Mouse (Mus musculus) telencephalon, adult 2 months (tissue): Measurements from ENCODE around the gene Fam174b.

Experiments used
- DNase-seq: peaks from one replicate; pipeline ENCODE4 v3.0.0-alpha.2; 2011; ENCODE audit warnings: low read depth, low spot score

Fam174b gene

DNA sequence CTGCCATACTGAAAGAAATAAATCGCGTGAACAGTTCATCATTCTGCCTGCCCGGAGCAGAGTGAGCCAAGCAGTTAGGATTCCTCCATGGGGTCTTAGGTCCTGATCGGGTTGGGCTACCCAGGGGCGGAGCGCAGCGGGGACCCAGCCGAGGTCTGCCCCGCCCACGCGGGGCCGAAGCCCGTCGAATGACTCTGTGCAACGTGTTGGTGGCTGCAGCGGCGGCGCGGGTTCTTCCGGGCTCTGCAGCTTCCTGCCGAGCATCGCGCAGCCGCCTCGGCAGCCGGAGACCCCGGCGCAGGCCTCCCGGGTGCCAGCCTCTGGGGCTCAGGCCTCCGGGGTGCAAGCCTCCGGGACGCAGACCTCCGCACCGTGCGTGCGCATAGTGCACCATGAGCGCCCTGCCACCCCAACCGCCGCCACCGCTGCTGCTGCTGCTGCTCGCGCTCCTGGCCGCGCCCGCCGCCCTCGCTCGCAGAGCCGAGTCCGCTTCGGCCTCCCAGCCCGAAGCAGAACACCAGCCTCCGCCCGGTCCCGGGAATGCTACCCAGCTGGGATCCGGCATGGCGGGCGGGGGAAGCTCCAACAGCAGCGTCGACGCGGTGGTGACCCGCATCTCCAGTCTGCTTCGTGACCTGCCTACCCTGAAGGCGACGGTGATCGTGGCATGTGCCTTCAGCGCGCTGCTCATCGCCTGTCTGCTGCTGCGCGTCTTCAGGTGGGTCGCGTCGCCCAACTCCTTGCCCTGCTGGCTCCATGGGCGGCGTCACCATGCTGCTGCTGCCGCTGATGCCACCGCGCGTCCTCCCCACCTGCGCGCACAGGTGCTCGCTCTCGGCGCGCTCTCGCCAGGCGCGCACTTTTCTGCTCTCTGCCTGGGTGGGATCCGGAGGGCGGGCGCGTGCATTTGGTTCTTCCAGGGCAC is at the start of gene Fam174b:
Gene Fam174b, plus strand, starts transcription at position 192 of the 925 bp plus-strand sequence.
- DNase-seq = no peak

DNA sequence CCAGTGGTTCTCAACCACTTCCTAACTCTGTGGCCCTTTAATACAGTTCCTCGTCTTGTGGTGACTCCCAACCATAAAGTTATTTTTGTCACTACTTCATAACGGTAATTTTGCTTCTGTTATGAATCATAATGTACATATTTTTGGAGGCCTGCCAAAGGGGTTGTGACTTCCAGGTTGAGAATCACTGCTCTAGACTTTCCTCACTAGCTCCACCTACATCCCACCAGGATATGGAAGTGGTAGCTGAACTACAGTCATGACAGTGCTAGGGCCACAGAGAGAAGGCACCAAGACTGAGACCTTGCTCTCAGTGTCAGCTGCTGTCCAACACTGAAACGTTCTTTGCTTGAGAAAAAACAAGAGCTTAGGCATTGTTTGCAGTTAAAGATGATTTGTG is 43.0 kb upstream of the Fam174b start:
- no peak for DNase-seq

DNA sequence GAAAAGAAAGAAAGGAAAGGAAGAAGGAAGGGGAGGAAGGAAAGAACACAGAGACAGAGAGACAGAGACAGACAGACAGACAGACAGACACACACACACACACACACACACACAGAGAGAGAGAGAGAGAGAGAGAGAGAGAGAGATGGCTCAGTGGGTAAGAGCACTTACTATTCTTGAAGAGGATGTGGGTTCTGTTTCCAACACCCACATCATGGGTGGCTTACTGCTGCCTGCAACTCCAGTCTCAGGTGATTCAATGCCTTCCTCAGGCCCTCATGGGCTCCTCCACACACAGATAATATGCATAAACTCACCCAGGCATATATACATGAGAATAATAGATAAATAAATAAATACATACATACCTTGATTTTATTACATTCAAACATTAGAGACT is 35.8 kb upstream of the Fam174b start:
- DNase-seq = no peak

DNA sequence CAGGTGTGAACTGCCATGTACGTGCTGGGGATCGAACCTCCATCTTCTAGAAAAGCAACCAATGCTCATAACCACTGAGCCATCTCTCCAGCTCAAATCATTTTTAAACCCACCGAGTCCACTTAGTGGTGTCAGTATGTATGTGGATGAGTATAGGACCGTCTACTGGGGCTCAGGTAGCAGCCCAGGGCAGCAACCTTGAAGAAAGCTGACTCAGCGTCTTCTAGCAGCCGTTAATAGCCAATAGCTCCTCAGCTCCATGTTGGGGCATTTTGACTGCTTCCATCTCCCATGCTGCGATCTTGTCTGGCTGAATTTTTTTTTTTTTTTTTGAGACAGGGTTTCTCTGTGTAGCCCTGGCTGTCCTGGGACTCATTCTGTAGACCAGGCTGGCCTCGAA is 26.6 kb upstream of the Fam174b start:
- DNase-seq = no peak

DNA sequence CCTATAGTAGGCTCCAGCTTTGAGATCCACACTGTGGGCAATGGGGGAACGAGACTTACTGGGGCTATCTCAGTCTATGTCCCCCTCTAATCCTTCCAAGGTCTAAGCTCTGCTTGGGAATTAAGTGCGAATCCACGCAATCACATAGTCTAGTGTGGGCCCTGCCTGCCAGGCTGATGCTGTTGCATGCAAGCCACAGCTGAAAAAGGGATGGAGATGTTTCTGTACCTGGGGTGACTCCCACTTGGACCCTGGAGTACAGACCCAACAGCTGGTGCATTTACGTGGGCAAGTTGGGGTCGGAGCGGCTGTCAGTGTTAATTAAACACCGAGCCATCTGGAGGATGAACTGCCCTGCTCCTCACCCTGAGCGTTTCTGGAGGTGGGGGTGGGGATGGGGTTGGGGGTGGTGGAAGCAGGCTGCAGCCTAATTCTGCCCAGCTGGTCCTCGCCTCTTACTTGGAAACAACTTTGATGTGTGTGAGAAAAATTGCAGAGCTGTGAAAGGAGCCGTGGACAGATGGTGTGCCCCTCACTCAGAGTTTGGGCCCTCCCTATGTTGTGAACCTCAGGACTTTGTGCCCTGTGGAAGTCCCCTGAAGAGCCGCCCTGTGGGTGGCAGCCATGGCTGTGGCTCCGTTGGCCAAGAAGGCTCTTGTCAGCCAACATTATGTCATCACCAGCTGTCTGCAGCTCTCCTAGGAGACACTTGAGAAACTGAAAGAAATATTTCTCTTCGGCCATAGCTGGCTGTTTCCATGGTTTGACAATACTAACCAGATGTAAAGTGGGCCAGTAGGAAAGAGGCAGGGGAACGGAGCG is 24.0 kb upstream of the Fam174b start:
- DNase-seq = no peak

DNA sequence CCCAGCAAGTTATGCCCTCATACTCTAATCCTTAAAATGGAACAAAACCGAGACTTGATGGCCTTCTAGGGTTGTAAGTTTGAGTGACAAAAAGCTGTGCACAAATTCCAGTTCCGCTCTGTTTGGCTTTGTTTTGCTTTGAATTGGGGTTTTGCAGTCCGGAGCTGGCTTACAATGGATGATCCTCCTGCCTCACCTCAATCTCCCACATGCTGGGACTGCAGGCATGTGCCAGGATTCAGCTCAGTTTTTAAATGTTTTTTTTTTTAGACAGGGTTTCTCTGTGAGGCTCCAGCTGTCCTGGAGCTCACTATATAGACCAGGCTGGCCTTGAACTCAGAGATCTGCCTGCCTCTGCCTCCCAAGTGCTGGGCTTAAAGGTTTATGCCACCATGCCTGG is 23.3 kb upstream of the Fam174b start:
- no peak for DNase-seq

DNA sequence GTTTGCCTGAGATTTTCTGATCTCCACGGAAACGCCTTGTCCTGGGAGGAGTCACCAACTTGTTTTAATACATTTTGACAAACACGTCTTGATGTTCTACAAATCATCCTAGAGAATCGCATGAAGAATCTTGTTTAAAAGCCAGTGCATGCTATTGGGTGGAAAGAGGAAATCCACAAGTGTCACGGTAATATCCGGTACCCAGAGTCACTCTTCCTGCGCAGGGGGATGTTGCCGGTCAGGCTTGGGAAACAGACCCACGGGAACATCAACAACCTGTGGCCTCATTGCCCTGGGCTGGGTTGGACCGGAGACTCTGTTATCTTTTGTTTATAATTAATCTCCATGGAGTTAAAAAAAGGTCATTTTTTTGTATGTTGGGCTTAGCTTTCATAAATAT is 22.1 kb upstream of the Fam174b start:
- no peak for DNase-seq

DNA sequence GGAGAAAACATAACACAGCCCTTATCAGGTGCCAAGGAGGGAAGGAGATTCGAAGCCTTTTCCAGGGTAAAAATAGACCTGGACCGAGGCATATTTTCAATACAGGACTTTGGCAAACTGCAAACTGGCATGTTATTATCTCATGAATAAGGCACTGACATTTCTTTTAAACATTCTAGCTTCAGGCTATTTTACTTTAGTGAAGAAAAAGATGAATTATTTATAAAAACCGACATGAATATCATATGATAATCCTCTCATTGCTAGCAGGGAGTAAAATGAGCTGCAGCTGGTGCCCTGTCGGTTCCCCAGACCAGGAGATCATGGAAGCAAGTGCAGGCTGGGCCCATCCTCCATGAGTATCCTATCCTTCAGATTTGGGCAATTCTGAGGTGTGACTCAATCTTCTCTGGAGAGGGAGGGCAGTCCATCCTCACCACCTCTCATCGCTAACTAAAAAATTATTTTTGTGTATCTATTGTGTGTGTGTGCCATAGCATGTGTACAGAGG is 21.6 kb upstream of the Fam174b start:
- no peak for DNase-seq

DNA sequence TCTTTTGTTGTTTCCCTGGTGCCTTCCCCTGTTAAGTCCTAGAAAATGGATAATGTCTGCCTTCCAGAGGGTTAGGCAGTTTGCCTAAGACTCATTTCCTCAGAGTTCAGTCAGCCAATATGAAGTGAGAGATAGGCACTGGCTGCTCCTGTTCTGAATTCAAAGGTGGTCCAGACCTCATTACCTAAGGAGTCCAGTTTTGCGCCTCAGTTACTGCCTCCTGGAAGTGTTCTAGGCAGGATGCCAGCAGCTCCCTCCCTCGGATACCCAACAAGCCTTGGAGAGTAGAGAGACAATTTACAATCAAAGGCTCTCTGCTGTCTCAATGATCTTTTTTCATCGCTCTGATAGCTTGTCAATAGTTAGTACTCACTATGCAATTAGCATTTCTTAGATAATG is 19.1 kb upstream of the Fam174b start:
- no peak for DNase-seq

DNA sequence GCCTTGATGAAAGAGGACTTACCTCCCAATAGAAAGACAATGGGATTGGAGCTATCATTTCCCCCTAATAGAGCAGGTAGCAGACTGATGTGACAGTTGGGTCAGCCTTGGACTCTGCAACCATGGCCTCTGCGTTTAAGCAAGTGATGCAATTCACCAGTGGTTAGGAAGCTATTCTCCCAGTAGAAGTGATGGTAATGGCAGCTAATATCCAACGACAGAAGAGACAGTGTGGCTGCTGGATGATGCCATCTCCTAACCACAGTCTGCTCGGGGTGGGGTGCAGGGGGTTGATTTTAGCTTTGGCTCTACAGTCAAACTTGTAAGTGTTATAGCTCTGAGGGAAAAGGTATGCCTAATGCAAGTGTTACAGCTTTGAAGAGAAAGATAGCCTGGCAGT is 18.3 kb upstream of the Fam174b start:
- DNase-seq = no peak

DNA sequence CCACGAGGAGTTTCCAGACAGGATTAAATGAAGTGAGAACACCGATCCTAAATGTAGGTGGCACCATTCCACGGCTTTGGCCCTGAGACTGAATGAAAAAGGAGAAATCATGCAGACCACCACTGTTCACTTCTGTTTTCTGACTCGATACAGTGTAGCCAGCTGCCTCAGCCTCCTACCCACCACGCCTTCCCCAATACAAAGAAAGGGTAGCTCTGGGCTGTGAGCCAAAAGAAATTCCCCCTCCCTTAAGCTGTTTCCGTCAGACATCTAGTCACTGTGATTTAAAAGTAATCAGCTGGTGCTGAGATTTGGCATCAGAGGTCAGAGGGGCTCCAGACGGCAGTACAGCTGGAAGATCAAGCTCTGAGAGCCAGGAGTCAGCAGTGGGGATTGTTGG is 10.2 kb upstream of the Fam174b start:
- no peak for DNase-seq

DNA sequence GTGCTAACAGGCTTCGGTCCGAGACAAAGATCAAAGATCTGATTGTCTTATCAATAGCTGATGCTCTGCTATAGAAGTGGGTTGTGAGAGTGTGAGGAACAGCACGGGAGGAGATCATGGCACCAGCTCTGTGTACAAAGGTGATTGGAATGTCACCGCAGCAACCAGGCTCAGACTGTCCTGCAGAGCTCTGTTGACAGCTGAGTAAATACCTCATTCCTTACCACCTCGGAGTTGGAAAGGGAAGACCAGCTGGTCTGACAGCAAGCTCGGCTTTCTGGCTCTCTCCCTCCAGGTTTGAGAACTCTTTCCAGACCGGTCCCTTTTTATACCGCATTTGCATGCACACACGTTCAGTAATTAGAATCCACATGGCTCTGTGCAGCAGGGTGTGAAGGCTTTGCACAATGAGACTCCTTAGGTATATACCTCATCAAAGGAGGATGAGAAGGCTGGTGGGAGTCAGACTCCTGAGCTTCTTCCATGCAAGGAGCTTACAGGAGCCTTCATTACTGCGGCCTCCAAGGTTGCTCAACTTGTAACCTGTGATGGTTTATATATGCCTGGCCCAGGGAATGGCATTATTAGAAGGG is 9.6 kb upstream of the Fam174b start:
- DNase-seq = no peak

DNA sequence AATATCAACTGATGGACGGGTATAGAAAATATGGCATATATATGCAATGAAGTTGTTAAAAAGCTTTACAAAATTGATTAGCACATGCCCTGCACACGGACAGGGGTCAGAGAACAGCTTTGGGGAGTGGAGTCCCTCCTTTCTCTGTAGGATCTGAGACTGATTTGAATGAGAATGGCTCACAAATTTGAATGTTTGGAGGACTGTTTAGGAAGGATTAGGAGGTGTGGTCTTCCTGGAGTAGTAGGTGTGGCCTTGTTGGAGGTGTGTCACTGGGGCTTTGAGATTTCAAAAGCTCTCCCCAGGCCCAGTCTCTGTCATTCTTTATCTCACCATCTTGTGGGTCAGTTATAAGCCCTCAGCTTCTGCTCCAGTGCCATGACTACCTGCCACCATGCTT is 4.1 kb upstream of the Fam174b start:
- no peak for DNase-seq

DNA sequence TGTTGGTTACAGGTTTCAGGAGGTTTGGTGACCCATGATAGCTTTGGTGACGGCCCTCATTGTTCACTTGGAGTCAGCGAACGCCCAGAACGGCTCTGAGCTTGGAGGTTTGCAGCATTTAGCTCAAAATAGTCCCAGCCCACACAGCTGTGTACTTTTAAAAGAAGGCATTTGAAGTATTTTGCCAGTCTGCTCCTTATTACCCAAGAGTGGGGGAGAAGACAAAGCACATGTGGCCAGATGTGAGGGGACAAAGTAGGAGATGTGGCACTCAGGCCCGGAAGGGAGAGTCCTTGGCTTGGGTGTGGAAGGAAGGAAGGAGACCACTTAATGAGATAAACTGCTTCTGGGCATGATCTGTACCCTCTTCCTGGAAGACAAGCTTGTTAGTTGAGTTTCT is 1.3 kb downstream of the Fam174b start:
- no peak for DNase-seq

DNA sequence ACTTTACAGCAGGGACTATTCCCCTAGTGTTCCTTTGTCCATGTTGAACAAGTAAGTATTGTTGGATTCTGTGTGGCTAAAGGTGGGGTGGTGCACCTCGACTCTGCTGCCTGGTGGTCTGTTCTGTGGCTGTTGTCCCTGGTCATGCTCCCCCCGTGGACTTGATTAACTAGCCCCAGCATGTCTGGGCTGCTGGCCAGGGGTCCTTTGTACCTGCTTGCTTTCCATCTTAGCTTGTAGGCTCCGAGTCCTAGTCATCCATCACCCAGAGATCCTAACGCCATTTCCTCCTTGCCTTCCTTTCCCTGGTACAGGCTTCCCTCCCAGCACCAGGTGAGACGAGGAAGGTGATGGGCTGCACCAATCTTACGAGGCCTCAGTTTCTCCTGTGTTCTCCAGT is 1.7 kb downstream of the Fam174b start:
- no peak for DNase-seq

DNA sequence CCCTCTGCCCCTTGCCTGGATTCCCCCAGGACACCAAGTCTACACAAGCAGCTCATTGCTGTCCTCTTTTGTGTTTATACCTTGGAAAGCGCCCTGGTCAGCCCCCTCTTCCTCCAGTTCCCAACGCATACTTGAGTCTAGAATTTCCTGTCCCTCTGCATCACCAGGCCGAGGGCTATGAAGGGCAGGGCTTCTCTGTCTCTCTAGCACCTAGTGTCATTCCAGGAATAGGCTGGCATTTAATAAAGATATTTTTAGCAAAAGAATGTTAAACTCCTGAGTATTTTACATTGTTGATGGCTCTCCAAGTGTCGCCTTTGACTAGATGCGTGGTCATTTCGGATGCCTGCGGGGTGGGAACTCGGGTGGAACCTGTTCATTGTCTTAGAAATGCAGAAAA is 3.0 kb downstream of the Fam174b start:
- no peak for DNase-seq

DNA sequence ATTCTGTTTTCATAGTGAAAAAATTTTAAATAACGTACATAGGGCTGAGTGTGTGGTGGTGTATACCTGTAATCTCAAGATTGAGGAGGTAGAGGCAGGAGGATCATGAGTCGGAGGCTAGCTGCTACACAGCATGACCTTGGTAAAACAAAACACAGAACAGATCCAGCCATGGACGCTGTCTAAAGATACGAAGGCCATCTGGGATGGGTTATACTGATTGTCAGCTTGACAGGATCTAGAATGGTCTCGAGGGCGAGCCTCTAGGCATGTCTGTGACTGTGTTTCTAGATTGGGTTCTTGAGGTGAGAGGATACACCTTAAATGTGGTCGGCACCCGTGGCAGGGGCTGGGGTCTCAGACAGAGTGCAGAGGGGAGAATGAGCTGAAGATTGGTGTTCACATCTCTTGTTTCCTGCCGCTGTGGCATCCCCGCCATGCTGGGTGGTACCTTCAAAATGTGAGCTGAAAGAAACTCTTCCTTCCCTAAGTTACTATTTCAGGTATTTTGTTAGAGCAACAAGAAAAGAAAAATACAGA is 3.8 kb downstream of the Fam174b start:
- no peak for DNase-seq

DNA sequence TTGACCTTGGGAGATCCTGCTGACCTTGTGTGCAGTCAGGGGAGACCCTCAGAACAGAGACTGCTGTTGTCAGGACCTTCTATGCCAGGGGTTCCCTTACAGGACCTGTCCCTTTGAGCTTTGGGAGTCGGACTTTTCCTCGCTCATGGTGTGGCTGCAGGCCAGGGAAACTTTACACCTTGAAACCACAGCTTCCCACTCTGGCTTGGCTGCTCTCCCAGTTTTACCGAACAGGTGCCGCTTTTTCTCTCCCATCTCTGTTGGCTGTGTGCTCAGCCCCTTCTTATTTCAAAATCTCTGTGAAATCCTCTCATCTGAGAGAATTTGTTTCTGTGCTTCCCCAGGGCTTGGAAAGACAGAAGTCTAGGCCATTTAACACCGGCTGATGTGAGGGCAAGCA is 5.8 kb downstream of the Fam174b start:
- DNase-seq = no peak

DNA sequence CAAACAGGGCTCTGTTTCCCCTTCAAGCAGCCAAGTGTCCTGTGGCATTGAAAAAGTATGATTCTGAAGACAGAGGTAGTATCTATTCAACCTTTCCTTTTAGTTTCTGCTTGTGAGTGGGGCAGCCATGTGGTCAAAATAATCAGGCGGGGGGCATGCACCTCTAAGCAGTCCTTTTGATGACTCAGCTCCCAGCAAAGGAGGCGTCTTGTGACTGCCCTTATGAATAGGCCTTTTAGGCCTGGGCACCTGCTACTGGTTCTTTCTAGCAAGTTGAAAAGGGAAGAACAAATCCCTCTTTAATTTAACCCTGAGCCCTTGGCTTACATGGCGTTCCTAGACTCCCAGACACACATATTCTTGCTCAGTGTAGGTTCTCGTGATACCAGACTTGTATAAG is 6.7 kb downstream of the Fam174b start:
- DNase-seq = no peak

DNA sequence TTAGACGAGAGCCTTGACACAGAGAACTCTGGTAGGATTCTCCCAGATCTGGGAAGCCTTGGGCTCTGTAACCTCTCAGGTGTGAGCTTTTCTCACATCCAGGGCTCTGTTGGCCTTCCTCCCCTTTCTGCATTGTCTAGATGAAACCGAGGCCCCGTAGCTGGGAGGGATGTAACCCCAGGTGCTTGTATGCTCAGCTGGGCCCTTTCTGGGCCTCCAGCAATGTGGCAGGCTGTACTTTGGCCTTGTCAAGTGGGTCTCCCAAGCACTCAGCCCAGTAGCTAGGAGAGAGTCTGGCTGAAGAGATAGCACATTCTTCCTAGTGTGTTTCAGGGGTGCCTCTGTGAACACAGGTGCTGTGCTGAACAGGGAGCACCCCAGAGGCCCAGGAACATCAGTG is 7.4 kb downstream of the Fam174b start:
- no peak for DNase-seq

DNA sequence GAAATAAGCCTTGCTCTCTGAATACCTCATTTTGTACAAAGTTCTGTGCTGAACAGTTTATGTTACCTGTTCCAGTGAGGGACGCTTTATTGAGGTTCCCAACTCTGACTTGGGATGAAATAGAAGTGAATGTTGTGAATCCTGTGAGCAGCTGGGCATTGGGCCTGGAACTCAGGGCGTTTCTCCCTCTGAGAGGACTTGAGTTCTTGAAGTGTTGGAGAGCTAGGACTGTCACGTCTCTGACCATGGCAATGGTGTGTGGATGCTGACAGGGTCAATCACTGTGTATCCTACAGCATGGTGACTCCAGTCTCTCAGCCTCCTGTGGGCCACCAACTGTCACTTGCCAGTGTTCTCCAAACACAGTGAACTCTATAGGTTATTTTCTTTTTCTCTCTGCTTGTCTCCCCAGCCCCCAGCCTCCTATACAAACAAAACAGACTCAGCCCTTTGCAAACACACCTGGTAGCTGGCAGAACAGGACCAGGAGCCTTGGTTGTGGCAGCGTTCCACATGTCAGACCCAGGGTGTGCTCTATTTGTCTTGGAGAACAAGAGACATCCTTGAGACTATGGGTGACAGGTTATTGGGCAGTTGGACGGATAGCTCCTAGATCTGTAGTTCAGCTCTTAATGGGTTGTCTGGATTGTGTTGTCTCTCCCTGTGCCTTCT is 8.5 kb downstream of the Fam174b start:
- DNase-seq = no peak
